Mouse (Mus musculus): ENCODE data around the gene Fam219a.

The Fam219a gene

DNA sequence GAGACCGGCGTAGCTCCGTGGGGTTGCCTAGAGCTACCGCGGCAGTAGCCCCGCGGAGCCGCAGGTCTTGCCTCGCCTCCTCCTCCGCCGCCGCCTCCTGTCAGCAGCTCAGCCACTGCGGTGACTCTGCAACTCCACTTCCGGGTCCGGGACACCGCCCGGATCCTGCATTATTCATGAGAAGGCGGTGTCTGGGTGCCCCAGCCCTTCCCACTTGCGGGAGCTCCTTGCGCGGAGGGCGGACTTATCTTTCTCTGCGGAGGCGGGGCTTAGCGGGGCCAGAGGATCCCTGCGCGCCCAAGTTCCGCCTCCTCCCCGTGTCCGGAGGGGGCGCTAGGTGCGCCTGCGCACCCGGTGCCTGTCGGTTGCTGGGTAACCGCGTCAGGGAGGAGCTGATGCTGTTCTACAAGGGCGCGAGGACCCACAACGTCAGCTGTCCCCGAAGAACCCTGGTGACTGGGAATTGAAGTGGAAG lies at the start of gene Fam219a, which contains the start of gene Dnaic1:
Fam219a (minus strand) TSS at position 128 of the 475 bp plus-strand sequence.
Dnaic1 (plus strand) TSS at position 365 of the 475 bp plus-strand sequence.
- peak; percentile 99 for DNase-seq (ENCODE audit: low spot score in 2 of 2)

- peak; percentile 75 to 90 for DNase-seq (ENCODE audit: low spot score in 2 of 2)
Measured at GRCm38 (mm10) chr4:41615661-41616599, 46.6 kb upstream of the Fam219a start.

DNA sequence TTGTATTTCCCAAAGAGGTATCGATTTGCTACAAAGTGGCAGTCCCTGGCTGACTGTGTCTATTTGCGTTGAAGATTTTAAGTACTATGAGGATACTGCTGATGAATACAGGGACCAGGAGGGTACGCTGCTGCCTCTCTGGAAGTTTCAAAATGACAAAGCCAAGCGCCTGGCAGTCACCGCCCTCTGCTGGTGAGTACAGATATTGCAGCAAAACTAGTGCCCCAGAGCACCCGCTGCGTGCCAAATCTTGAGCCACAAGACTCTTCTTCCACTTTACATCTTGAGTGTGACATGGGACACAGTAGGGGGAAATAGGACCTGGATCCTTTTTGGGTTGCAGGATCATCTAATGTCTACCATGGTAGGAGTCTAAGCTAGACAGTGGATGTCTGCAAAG lies 44.8 kb upstream of the Fam219a start:
- peak; percentile 64 to 84 for DNase-seq (ENCODE audit: low spot score in 2 of 2)

GRCm38 (mm10) chr4:41612166-41612565 lies 42.8 kb upstream of the Fam219a start:
- DNase-seq (ENCODE audit: low spot score in 2 of 2), result no peak

GRCm38 (mm10) chr4:41610594-41610980 lies 41.2 kb upstream of the Fam219a start:
- no peak for DNase-seq (ENCODE audit: low spot score in 2 of 2)

- DNase-seq (ENCODE audit: low spot score in 2 of 2), result no peak
Measured at GRCm38 (mm10) chr4:41609681-41610593, 40.6 kb upstream of the Fam219a start.

GRCm38 (mm10) chr4:41606784-41607183 lies 37.4 kb upstream of the Fam219a start:
- DNase-seq (ENCODE audit: low spot score in 2 of 2), result no peak

DNA sequence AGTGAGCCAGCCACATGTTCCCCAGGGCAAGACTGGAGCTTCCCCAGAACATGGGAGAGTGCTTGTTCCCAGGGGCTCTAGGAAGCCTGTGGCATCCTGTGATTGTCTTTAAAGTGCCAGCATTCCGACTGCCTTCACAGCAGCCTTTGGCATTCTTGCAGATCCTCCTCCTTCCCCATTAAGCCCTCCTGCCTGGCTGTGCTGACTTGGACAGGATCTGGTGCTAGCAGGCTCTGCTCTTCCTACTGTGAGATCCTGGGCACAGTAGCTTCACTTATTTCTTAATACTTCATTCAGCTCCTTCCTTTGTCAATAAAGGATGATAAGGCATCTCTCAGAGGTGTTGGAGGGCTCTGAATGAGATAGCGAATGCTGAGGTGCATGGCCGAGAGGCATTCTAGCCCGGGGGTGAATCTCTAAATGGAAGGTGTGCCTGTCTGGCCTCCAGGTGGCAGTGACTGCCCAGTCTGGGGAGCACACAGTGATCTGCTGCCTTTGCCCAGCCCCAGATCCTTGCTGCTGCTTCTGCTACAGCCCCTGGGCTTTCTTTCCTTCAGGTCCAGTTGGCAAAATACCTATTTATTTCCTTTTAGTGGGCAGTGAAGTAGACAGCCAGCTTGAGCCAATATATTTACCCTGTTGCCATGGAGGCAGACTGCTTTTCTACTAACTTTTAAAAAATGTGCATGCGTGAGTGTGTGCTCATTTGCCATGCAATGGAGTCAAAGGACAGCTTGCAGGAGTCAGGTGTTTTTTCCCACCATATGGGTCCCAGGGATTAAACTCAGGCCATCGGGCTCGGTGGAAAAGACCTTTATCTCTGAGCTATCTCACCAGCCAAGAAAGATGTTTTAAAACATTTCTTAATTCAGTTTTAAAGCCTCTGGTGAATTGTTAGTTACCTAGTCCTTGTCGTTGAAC lies 35.4 kb upstream of the Fam219a start:
- DNase-seq (ENCODE audit: low spot score in 2 of 2), result no peak

- no peak for DNase-seq (ENCODE audit: low spot score in 2 of 2)
Measured at GRCm38 (mm10) chr4:41602818-41603217, 33.5 kb upstream of the Fam219a start.

DNA sequence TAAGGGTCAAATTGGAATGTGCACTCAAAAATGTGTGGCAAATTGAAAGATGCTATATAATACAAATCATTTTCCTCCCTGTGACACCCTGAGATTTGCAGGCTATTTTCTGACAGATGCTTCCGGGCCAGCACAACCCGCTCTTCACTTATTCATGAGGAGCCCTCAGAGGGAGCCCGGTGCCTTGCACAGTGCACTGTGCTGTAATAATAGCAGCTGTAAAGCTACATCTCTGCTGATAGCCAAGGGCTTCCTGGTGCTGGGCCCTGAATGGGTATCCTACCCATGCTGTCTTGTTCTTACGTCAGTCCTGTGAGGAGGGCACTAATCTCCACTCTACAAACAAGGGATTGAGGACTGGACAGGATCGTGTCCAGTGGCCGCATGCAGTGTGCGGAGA lies 14.0 kb upstream of the Fam219a start:
- no peak for DNase-seq (ENCODE audit: low spot score in 2 of 2)

DNA sequence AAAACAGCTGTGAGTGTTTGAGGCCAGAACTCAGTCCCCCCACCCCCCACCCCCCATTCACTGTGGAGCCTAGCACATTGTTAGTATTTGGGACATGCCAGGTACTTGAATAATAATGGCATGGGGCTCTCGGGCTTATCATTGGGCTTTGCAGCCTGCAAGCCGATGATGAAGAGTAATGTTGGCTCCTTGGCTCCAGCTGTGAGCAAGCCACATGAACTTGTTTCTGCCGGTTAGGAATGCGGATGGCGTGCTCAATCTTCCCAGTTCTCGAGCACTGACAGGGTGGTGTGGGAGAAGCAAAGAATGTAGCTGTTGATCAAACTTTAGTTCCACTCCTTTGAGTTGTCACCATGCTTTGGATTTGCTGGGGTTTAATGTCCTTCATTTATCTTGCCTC lies 6.6 kb upstream of the Fam219a start:
- DNase-seq (ENCODE audit: low spot score in 2 of 2), result no peak

DNA sequence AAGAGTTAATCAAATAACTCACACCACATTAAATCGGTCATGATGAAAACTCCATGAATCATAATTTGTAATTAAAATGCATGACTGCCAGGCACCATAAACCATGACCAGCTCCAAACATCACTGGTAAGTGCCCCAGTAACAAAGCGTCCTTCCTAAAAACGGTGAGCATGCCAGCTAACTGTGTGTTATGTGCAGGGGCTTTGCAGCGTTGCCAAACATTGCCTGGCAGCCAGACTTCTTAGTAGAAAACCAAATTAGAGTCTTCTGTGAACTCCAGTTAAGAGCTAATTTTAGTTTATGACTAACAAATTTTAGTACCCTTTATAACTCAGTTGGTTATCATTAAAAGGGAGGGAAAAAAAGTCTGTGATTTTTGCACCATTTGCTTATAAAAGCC lies 4.2 kb upstream of the Fam219a start:
- no peak for DNase-seq (ENCODE audit: low spot score in 2 of 2)

GRCm38 (mm10) chr4:41571490-41571889 lies 2.2 kb upstream of the Fam219a start:
- no peak for DNase-seq (ENCODE audit: low spot score in 2 of 2)

DNA sequence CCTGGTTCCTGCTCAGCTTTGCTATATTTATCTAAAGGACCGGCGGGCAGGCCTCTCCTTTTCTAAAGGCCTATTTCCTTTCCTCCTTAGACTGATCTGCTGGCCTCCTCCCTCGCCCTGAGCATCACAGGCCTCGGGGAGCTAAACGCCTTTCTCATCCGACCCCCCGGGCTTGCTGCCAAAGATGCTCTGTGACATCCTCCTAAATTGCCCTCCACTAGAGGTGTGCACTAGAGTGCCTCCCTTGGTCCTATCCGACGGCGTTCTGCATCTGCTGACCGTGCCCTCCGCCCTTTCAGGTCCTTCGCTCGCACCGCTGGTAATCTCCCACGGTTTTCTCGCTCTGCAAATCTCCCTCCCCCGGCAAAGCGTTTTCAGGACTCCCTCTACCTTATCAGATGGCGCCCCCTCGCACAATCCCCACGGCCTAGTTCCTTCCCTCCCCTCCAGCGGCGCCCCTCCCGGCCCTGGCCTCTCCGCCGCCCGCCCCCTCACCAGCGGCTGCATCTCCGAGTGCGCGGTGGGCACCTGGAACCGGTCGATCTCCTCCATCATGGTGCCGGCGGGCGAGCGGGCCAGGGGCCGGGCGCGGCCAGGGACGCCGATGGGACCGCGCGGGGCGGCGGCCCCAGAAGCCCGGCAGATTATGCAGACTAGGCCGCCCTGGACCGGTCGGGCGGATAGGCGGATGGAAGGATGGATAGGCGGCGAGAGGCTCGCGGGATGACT lies 492 bp downstream of the Fam219a start:
- peak; percentile 68 to 69 for DNase-seq (ENCODE audit: low spot score in 2 of 2)

- peak; percentile 59 to 65 for DNase-seq (ENCODE audit: low spot score in 2 of 2)
Measured at GRCm38 (mm10) chr4:41568239-41568638, 1.1 kb downstream of the Fam219a start.

DNA sequence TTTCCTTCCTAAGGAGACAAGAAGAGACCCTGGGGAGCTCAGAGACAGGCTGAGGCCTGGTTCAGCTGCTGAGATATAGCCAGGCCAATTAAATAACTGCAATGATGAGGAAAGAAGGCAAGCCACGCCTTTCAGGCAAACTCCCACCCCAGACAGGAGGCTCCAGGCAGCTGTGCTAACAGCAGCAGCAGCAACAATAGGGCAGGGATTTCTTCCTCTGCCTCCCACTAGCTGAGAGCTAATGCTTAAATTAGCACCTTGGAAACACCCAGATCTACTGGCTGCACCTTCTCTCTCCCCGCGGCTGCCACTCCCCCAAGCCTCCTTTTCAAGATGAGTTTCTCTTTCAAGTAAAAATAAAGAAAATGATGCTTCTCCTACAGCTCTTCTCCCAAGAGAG lies 3.2 kb downstream of the Fam219a start:
- no peak for DNase-seq (ENCODE audit: low spot score in 2 of 2)

- no peak for DNase-seq (ENCODE audit: low spot score in 2 of 2)
Measured at GRCm38 (mm10) chr4:41563297-41563696, 6.0 kb downstream of the Fam219a start.

- no peak for DNase-seq (ENCODE audit: low spot score in 2 of 2)
Measured at GRCm38 (mm10) chr4:41557092-41557491, 12.2 kb downstream of the Fam219a start.

DNA sequence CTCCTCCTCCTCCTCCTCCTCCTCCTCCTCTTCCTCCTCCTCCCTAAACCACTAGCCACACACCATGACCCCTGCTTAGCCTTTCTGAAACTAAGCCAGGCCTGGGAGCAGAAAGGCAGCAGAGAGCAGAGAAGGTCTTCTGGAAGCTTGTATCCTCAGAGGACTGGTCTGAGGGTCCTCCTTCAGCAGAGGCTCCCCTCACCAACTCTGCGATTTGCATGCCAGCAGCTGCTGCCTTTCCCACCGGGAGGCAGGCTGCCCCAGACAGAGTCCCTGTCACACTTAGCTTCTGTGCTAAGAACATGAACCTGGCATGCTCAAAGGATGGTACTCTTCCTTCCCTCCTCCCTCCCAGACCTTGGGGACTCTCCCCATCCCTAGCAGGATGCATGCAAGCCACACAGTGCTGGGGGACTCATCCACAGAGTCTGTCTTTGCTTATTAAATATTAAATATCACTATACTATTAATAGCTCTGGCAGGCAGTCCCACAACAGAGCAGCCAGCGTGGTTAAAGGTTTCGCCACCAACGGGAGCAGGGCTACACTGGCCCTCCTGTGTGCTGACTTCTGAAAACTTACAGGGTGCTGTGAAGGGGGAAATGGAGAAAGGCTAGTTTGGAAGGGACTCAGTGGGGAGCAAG lies 12.9 kb downstream of the Fam219a start:
- no peak for DNase-seq (ENCODE audit: low spot score in 2 of 2)

All from frontal cortex, postnatal 10 days (tissue).